Mouse (Mus musculus): ENCODE results near the gene Cfap97d2. TPM values are rescaled to one million over a fixed set of nuclear protein-coding genes. Genes with fewer than 3 reads are reported as not detected.

The Cfap97d2 gene
- polyA plus RNA-seq (2017; shearing (Covaris generic)): not detected

DNA sequence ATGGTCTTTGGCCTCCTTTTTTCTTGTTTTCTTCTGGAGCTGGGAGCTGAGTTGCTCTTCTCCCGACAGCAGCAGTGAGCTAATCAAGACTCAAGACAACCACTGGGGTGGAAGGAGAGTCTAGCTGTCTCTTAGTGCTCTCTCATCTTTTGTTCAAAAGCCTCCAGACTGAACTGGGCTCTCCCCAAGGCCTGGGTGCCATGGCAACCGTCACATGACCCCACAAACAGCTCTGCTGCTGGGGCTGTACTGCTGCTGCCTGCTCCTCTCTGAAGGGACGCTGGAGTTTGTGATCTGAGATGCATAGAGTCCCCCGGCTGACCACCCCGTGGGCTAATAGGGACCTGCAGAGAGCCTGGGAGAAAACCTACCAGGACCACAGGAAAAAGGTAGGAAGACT lies at the start of gene Cfap97d2:
Gene Cfap97d2 (plus strand): TSS at position 222 of the 400 bp plus-strand sequence.

DNA sequence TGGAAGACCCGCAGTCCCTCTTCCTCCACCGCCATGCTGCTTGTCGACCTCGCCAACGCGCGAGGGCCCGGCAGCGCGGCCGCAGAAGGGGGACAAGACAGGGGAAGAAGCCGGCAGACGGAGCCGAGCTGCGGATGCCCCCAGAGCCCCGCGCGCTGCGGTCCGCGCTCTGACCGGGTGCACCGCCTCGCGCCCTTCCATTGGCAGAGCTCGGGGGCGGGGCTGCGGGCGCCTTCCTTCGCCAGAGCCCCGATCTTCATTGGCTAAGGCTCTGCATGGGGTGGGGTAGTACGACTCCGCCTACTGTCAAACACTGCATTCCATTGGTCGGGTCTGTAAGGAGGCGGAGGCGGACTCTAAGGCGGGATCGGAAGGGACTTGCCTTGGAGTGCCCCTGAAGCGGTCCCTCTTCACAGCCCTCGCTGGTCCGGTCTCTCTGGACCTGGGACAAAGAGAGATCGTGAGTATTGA lies 28.2 kb upstream of the Cfap97d2 start, which contains the start of gene Rasa3:
Gene Rasa3 (minus strand): TSS at position 191 of the 471 bp plus-strand sequence.

DNA sequence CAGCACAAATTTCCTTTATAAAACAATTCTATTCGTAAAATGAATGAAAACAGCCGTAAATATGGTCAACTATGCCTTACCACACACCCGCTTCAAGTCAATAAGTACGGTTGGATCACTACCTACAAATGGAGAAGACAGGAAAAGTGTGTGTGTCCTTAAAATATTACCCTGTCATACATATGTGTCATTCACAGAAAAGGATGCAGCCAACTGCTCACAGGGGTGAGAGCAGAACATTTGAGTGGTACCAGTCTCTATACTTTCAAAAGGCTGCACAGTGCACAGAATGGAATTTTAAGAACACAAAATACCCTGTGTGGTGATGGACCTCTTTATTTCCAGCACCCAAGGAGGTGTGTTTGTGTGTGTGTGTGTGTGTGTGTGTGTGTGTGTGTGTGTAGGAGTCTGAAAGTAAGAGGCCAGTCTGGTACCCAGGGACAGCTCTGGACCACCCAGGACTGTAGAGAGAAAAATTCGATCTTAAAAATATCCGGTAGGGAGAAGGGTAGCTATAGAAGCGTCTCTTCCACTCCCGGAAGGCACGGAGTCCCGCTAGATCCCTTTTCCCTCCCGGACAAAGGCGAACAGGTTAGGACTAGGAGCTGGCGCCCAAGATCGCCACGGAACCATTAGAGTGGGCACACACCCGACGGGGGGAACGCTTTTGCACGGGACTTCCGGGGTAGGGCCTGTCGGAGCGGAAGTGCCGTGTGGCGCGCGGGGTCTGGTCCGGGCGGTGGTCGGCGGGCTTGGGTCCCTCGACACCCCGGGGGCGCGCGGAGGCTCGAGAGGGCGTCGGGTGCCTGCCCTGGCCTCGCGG lies 51.5 kb downstream of the Cfap97d2 start, which contains the start of gene Cdc16:
Gene Cdc16 (plus strand): TSS at position 695 of the 823 bp plus-strand sequence.

DNA sequence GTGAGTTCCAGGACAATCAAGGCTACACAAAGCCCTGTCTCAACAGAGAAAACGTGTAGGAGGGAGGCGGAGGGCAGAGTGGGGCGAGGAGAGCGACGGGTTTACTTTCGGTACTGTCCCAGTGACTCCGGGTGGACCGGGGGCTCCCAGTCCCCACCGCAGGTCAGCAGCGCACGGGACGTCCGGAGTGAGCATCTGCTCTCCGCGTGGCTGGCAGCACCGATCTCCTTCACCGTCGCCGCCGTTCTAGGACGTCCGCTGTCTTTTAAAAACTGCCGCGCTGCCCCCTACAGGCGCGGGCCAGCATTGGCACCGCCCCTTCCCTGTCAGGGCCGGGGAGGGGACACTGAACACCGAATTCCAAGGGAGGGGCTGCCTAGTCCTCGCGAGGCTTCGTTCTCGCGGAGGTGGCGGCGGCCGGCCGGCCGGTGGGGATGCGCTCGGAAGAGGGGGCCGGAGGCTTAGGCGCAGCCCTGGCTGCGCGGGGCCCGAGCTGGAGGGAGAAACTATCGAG lies 79.6 kb downstream of the Cfap97d2 start, which contains the start of gene Upf3a:
Gene Upf3a (plus strand): TSS at position 366 of the 514 bp plus-strand sequence.

Other genes with a start within 250 kb of the Cfap97d2 start
- 0.07 TPM for gene Gas6, start 211.4 kb upstream of the Cfap97d2 start, polyA plus RNA-seq (2017; shearing (Covaris generic))
- gene 1700029H14Rik, start 143.4 kb upstream of the Cfap97d2 start, polyA plus RNA-seq (2017; shearing (Covaris generic)): not detected
- 249 TPM for gene Rasa3, start 28.3 kb upstream of the Cfap97d2 start, polyA plus RNA-seq (2017; shearing (Covaris generic))
- gene Cdc16, start 51.8 kb downstream of the Cfap97d2 start, polyA plus RNA-seq (2017; shearing (Covaris generic)): 67.6 TPM
- gene Upf3a, start 79.7 kb downstream of the Cfap97d2 start, polyA plus RNA-seq (2017; shearing (Covaris generic)): 46.0 TPM
- gene AF366264, start 132.5 kb downstream of the Cfap97d2 start, polyA plus RNA-seq (2017; shearing (Covaris generic)): not detected
- gene Champ1, start 163.8 kb downstream of the Cfap97d2 start, polyA plus RNA-seq (2017; shearing (Covaris generic)): 36.8 TPM
- 1.2 TPM for gene Coprs, start 184.4 kb downstream of the Cfap97d2 start, polyA plus RNA-seq (2017; shearing (Covaris generic))

Measured in CD4-positive, CD25-positive, alpha-beta regulatory T cell (primary cell).